Mouse (Mus musculus): ENCODE measurements at regions not wholly inside any gene's neighbourhood (a gene's known extent, or its start where the extent isn't known, plus 50 kb on each side); places are given as distances from the start of the nearest gene placed in this dataset.
A peak's percentile ranks its signal among the peaks of the same experiment; 100 is the strongest.
"Not testable (repeated sequence)": the region's sequence is repeated elsewhere in the genome, so short reads cannot be mapped to it uniquely, and the experiment has no call there.

DNA sequence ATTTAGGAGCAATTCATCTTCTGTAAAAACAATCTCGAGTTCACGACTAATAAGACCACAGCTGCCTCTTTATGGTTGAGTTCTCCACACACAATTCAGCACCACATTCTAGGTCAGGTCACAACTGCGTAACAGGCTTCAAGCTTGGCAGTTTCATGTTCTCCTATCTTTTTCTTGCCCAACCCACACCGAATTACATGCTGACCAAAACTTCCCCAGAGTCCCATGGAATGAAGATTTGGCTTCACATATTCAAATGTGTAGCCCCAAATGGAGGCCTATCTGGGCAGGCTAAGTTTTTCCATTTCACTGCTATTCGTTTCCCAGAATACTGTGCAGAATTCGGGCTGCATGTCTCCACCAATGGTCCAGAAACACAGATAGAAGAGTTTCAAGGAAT, 167.5 kb upstream of the Slc25a13 start:
- no peak overlapping the region for H3K27ac ChIP-seq
- H3K9ac ChIP-seq, result no peak overlapping the region
- H3K4me2 ChIP-seq (replicated peaks), result no peak overlapping the region
- no peak for ATAC-seq (ENCODE audit: low FRiP score, low read depth)
- H3K4me3 ChIP-seq, result no peak overlapping the region
- peaks cover 12% of the 10 kb centered on the region for H3K4me1 ChIP-seq
- 72% methylated on average over 6 of the region's 6 CpGs for WGBS
- no peaks in the 10 kb centered on the region for H3K27me3 ChIP-seq
- H3K36me3 ChIP-seq, result no peaks in the 10 kb centered on the region
- no peaks in the 10 kb centered on the region for H3K9me3 ChIP-seq

DNA sequence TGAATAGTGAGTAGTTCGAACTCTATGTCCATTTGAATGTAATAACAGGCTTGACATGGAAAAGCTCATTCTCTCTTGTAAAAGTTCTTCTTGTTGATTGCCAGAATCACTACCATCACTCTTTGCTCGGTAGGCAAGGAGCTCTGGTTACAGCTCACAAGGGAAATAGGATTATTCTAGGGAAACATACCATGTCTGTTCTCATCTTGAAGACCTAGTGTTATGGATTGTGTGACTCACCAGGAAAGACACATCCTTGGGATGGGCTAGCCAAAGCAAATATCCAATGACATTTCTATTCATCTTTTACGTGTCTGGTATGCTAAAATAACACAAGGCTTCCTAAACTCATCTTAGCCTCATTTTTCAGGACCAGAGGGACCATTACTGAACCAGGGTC, 155.4 kb upstream of the Slc25a13 start:
- no peaks in the 10 kb centered on the region for H3K9me3 ChIP-seq
- ATAC-seq (ENCODE audit: low FRiP score, low read depth), result no peak
- H3K9ac ChIP-seq, result no peak overlapping the region
- H3K27me3 ChIP-seq, result no peaks in the 10 kb centered on the region
- no peaks in the 10 kb centered on the region for H3K4me1 ChIP-seq
- no peaks in the 10 kb centered on the region for H3K36me3 ChIP-seq
- no peak overlapping the region for H3K27ac ChIP-seq
- 79% methylated on average over 3 of the region's 3 CpGs for WGBS
- H3K4me2 ChIP-seq (replicated peaks), result no peak overlapping the region
- no peak overlapping the region for H3K4me3 ChIP-seq

- Histone ChIP-seq H3K27ac (no peak overlapping the region), H3K4me3 (no peak overlapping the region), H3K9ac (no peak overlapping the region), H3K4me1 (no peaks in the 10 kb centered on the region), H3K36me3 (no peaks in the 10 kb centered on the region), H3K27me3 (no peaks in the 10 kb centered on the region), H3K9me3 (no peaks in the 10 kb centered on the region), H3K4me2 (replicated peaks) (no peak overlapping the region)
- ATAC-seq (ENCODE audit: low FRiP score, low read depth), result peak; percentile 86; the same call in 1 of the 2 replicates
- WGBS, result 51% methylated on average over 5 of the region's 5 CpGs
Observed at GRCm38 (mm10) chr6:6371444-6372093, 154.6 kb upstream of the Slc25a13 start.

- Histone ChIP-seq H3K27ac (no peak overlapping the region; the same call in 1 of the 2 replicates), H3K4me2 (replicated peaks) (no peak overlapping the region), H3K9ac (no peak overlapping the region), H3K36me3 (no peaks in the 10 kb centered on the region), H3K4me3 (no peak overlapping the region), H3K9me3 (no peaks in the 10 kb centered on the region), H3K27me3 (no peaks in the 10 kb centered on the region), H3K4me1 (peaks cover 17% of the 10 kb centered on the region)
- 20% methylated on average over 4 of the region's 4 CpGs for WGBS
- ATAC-seq (ENCODE audit: low FRiP score, low read depth), result no peak
Observed at GRCm38 (mm10) chr6:6364037-6364436, 147.1 kb upstream of the Slc25a13 start.

- peaks cover 17% of the 10 kb centered on the region for H3K4me1 ChIP-seq
- no peak overlapping the region for H3K4me3 ChIP-seq
- no peak overlapping the region for H3K27ac ChIP-seq
- no peaks in the 10 kb centered on the region for H3K9me3 ChIP-seq
- no peak for ATAC-seq (ENCODE audit: low FRiP score, low read depth)
- H3K36me3 ChIP-seq, result no peaks in the 10 kb centered on the region
- H3K9ac ChIP-seq, result no peak overlapping the region
- WGBS, result 45% methylated on average over 4 of the region's 4 CpGs
- H3K4me2 ChIP-seq (replicated peaks), result no peak overlapping the region
- no peaks in the 10 kb centered on the region for H3K27me3 ChIP-seq
Observed at GRCm38 (mm10) chr6:6362678-6363354, 145.8 kb upstream of the Slc25a13 start.

- H3K27ac ChIP-seq; H3K36me3 ChIP-seq; ATAC-seq (ENCODE audit: low FRiP score, low read depth); H3K9me3 ChIP-seq; H3K9ac ChIP-seq; H3K27me3 ChIP-seq; H3K4me2 ChIP-seq (replicated peaks); H3K4me3 ChIP-seq: not testable (repeated sequence)
- peaks cover 17% of the 10 kb centered on the region for H3K4me1 ChIP-seq
Observed at GRCm38 (mm10) chr6:6361181-6361580, 144.2 kb upstream of the Slc25a13 start.

GRCm38 (mm10) chr6:6357477-6357876, 140.5 kb upstream of the Slc25a13 start:
- Histone ChIP-seq H3K4me2 (replicated peaks) (no peak overlapping the region), H3K27me3 (0 out of 2 replicates have a peak, but pooled peaks cover 5% of the 10 kb centered on the region), H3K4me3 (no peak overlapping the region), H3K9me3 (no peaks in the 10 kb centered on the region), H3K9ac (no peak overlapping the region), H3K36me3 (no peaks in the 10 kb centered on the region), H3K4me1 (peaks cover 13% of the 10 kb centered on the region), H3K27ac (no peak overlapping the region)
- 37% methylated on average over 2 of the region's 2 CpGs for WGBS
- no peak for ATAC-seq (ENCODE audit: low FRiP score, low read depth)

- Histone ChIP-seq H3K4me2 (replicated peaks) (no peak overlapping the region), H3K36me3 (no peaks in the 10 kb centered on the region), H3K4me1 (peaks cover 10% of the 10 kb centered on the region), H3K27ac (no peak overlapping the region; the same call in 1 of the 2 replicates), H3K4me3 (no peak overlapping the region), H3K9me3 (no peaks in the 10 kb centered on the region), H3K27me3 (0 out of 2 replicates have a peak, but pooled peaks cover 5% of the 10 kb centered on the region), H3K9ac (no peak overlapping the region)
- ATAC-seq (ENCODE audit: low FRiP score, low read depth), result no peak
- WGBS, result 59% methylated on average over 6 of the region's 6 CpGs
Observed at GRCm38 (mm10) chr6:6356967-6357366, 140.0 kb upstream of the Slc25a13 start.

DNA sequence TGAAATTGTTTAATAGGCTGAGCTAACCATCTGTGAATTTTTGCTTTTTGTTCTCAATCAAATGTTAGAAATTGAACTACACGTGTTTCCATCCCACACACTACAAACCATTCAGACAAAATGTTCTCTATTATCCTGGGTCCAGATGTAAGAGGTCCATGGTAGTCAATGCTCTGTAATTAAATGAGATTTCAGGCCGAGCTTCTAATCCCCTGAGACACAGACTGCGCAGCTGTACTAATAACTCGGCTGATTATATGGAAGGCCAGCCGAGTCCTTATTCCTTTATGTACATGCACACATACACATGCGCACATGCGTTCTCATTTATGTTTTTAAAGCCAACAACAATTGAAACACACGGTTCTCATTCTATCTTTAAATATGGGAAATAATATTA, 118.3 kb upstream of the Slc25a13 start:
- H3K4me3 ChIP-seq, result no peak overlapping the region
- no peak overlapping the region for H3K27ac ChIP-seq
- peak; percentile 77; the same call in 1 of the 2 replicates for ATAC-seq (ENCODE audit: low FRiP score, low read depth)
- H3K9me3 ChIP-seq, result peaks cover 17% of the 10 kb centered on the region
- H3K4me2 ChIP-seq (replicated peaks), result no peak overlapping the region
- no peak overlapping the region for H3K9ac ChIP-seq
- 0 out of 2 replicates have a peak, but pooled peaks cover 12% of the 10 kb centered on the region for H3K27me3 ChIP-seq
- WGBS, result 30% methylated on average over 8 of the region's 8 CpGs
- no peaks in the 10 kb centered on the region for H3K36me3 ChIP-seq
- H3K4me1 ChIP-seq, result no peaks in the 10 kb centered on the region; the same call in 1 of the 2 replicates

GRCm38 (mm10) chr6:6330271-6330670, 113.3 kb upstream of the Slc25a13 start:
- Histone ChIP-seq H3K36me3 (no peaks in the 10 kb centered on the region), H3K27ac (no peak overlapping the region), H3K4me2 (replicated peaks) (no peak overlapping the region), H3K4me1 (no peaks in the 10 kb centered on the region), H3K27me3 (no peaks in the 10 kb centered on the region), H3K9me3 (peaks cover 30% of the 10 kb centered on the region), H3K9ac (no peak overlapping the region), H3K4me3 (no peak overlapping the region)
- ATAC-seq (ENCODE audit: low FRiP score, low read depth), result no peak
- WGBS, result 80% methylated on average over 1 of the region's 1 CpGs

- H3K9ac ChIP-seq, result no peak overlapping the region
- ATAC-seq (ENCODE audit: low FRiP score, low read depth), result no peak
- 0 out of 2 replicates have a peak, but pooled peaks cover 5% of the 10 kb centered on the region for H3K27me3 ChIP-seq
- H3K27ac ChIP-seq, result no peak overlapping the region
- H3K36me3 ChIP-seq, result no peaks in the 10 kb centered on the region
- H3K4me1 ChIP-seq, result peaks cover 9% of the 10 kb centered on the region
- no peak overlapping the region for H3K4me3 ChIP-seq
- H3K9me3 ChIP-seq, result peaks cover 16% of the 10 kb centered on the region
- 33% methylated on average over 1 of the region's 1 CpGs for WGBS
- no peak overlapping the region for H3K4me2 ChIP-seq (replicated peaks)
Observed at GRCm38 (mm10) chr6:6325516-6325915, 108.5 kb upstream of the Slc25a13 start.

DNA sequence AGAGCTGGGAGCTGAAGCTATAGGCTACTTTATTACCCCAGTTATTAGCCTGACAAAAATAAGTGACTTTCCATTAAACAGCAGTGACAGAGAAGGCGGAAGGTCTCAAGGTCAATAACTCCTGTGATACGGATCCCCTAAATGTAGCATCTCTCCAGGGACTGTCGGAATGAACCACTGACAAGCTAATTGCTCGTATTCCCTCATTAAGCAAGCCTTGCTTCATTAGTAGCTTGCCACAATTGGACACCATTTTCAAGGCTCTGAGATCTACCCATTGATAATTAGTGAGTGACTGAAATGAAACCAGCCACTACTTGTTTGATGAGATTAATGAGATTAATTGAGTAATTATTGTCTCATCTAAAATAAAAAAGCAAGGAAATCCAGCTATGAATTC, 99.8 kb upstream of the Slc25a13 start:
- Histone ChIP-seq H3K9ac (no peak overlapping the region), H3K27me3 (0 out of 2 replicates have a peak, but pooled peaks cover 3% of the 10 kb centered on the region), H3K4me3 (no peak overlapping the region), H3K4me2 (replicated peaks) (no peak overlapping the region), H3K27ac (no peak overlapping the region), H3K4me1 (peaks cover 3% of the 10 kb centered on the region), H3K9me3 (no peaks in the 10 kb centered on the region), H3K36me3 (no peaks in the 10 kb centered on the region)
- WGBS, result 40% methylated on average over 4 of the region's 4 CpGs
- no peak for ATAC-seq (ENCODE audit: low FRiP score, low read depth)
